Mouse (Mus musculus): ENCODE results near the gene Nhej1.

Gene Nhej1

GRCm38 (mm10) chr1:74975936-74976335 lies 149.1 kb downstream of the Nhej1 start:
- no peak for DNase-seq (ENCODE audit: low spot score)

GRCm38 (mm10) chr1:74973590-74973989 lies 151.4 kb downstream of the Nhej1 start:
- DNase-seq (ENCODE audit: low spot score) = no peak

GRCm38 (mm10) chr1:74971353-74972050 lies 153.5 kb downstream of the Nhej1 start:
- no peak for DNase-seq (ENCODE audit: low spot score)

GRCm38 (mm10) chr1:74967962-74968580 lies 156.9 kb downstream of the Nhej1 start:
- DNase-seq (ENCODE audit: low spot score) = peak; percentile 59

GRCm38 (mm10) chr1:74964494-74965215 lies 160.3 kb downstream of the Nhej1 start:
- DNase-seq (ENCODE audit: low spot score) = peak; percentile 88

GRCm38 (mm10) chr1:74962853-74963227 lies 162.2 kb downstream of the Nhej1 start:
- peak; percentile 18 for DNase-seq (ENCODE audit: low spot score)

GRCm38 (mm10) chr1:74962126-74962852 lies 162.7 kb downstream of the Nhej1 start:
- DNase-seq (ENCODE audit: low spot score) = no peak

GRCm38 (mm10) chr1:74961722-74962121 lies 163.3 kb downstream of the Nhej1 start:
- no peak for DNase-seq (ENCODE audit: low spot score)

GRCm38 (mm10) chr1:74960059-74960458 lies 164.9 kb downstream of the Nhej1 start:
- no peak for DNase-seq (ENCODE audit: low spot score)

- DNase-seq (ENCODE audit: low spot score) = no peak
These were observed 173.3 kb downstream of the Nhej1 start, which contains the start of gene Ihh for GRCm38 (mm10) chr1:74951556-74952210. Ihh (minus strand) TSS chr1:74951672.

GRCm38 (mm10) chr1:74950576-74951490 lies 174.2 kb downstream of the Nhej1 start:
- no peak for DNase-seq (ENCODE audit: low spot score)

- DNase-seq (ENCODE audit: low spot score) = no peak
These were observed 174.9 kb downstream of the Nhej1 start for GRCm38 (mm10) chr1:74950066-74950465.

- peak; percentile 63 for DNase-seq (ENCODE audit: low spot score)
These were observed 175.3 kb downstream of the Nhej1 start for GRCm38 (mm10) chr1:74949666-74950050.

- DNase-seq (ENCODE audit: low spot score) = peak; percentile 68
These were observed 176.0 kb downstream of the Nhej1 start for GRCm38 (mm10) chr1:74948784-74949665.

- no peak for DNase-seq (ENCODE audit: low spot score)
These were observed 176.9 kb downstream of the Nhej1 start for GRCm38 (mm10) chr1:74947986-74948670.

GRCm38 (mm10) chr1:74941651-74942360 lies 183.2 kb downstream of the Nhej1 start:
- peak; percentile 20 for DNase-seq (ENCODE audit: low spot score)

- no peak for DNase-seq (ENCODE audit: low spot score)
These were observed 185.2 kb downstream of the Nhej1 start for GRCm38 (mm10) chr1:74939762-74940161.

GRCm38 (mm10) chr1:74936221-74936830 lies 188.7 kb downstream of the Nhej1 start:
- DNase-seq (ENCODE audit: low spot score) = no peak

All from urinary bladder, postnatal 14 days (tissue).